Mouse (Mus musculus): ENCODE data around the gene Sugct. TPM values are rescaled to one million over a fixed set of nuclear protein-coding genes. Genes with fewer than 3 reads are reported as not detected.

The Sugct gene
- polyA plus RNA-seq, 1 experiment from 2014 or later, result 17.3 TPM

DNA sequence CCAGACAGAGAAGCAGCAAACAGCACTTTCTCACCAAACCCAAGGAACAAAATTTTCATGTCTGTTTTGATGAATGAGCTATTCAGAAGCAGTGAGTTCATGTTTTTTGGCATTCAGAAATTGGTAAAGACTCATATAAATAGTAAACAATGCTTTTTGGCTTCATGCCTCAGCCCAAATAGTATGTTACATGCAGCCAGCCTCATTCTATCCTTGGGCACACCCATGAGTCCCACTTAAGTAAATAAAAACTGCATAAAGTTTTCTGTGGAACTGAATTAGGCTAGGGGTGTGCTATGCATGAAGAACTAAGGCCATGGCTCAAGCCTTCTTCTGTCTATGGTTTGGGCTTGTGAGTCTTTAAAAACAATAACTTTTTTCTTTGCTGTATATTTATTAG is 779.7 kb downstream of the Sugct start:
- Histone ChIP-seq H3K9ac (ENCODE audit: low read depth, low read length) (no peak overlapping the region), H3K36me3 (ENCODE audit: control insufficient read depth, insufficient read depth) (no peaks in the 10 kb centered on the region), H3K4me2 (replicated peaks; ENCODE audit: low read depth) (no peak overlapping the region), H3K27me3 (replicated peaks; ENCODE audit: control insufficient read depth, insufficient read depth, low read length) (no peaks in the 10 kb centered on the region), H3K9me3 (ENCODE audit: control insufficient read depth) (no peaks in the 10 kb centered on the region), H3K4me1 (replicated peaks; ENCODE audit: control insufficient read depth, insufficient read depth, low read length) (no peaks in the 10 kb centered on the region), H3K4me3 (ENCODE audit: low read depth, low read length) (no peak overlapping the region), H3K27ac (ENCODE audit: low read depth, low read length) (no peak overlapping the region)
- ATAC-seq, result no peak
- TF ChIP-seq CTCF (IDR thresholded peaks at IDR 0.05; ENCODE audit: low read depth), result no peak

DNA sequence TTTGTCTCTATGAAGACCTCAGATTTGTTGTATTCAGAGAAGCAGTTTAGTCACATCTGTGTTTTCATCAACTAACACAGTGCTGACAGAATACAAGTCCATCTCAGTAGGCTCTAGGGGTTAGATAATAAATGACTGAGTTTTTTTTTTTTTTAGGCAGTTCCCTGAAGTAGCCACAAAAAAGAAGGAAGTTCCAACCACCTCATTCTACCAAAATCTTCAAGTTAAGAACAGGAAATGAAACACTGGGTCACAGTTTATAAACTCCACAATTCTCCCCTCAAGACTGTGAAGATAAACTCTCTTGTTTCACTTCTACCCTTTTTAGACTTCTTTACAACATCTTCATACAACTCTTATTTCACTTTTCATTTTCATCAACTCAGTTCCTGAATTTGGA is 783.1 kb downstream of the Sugct start:
- Histone ChIP-seq H3K27ac (ENCODE audit: low read depth, low read length) (no peak overlapping the region), H3K4me3 (ENCODE audit: low read depth, low read length) (no peak overlapping the region), H3K27me3 (replicated peaks; ENCODE audit: control insufficient read depth, insufficient read depth, low read length) (no peaks in the 10 kb centered on the region), H3K4me1 (replicated peaks; ENCODE audit: control insufficient read depth, insufficient read depth, low read length) (no peaks in the 10 kb centered on the region), H3K9ac (ENCODE audit: low read depth, low read length) (no peak overlapping the region), H3K4me2 (replicated peaks; ENCODE audit: low read depth) (no peak overlapping the region), H3K9me3 (ENCODE audit: control insufficient read depth) (no peaks in the 10 kb centered on the region), H3K36me3 (ENCODE audit: control insufficient read depth, insufficient read depth) (no peaks in the 10 kb centered on the region)
- no peak for TF ChIP-seq CTCF (IDR thresholded peaks at IDR 0.05; ENCODE audit: low read depth)
- no peak for ATAC-seq

- Histone ChIP-seq H3K36me3 (ENCODE audit: control insufficient read depth, insufficient read depth) (no peaks in the 10 kb centered on the region), H3K4me3 (ENCODE audit: low read depth, low read length) (no peak overlapping the region), H3K27ac (ENCODE audit: low read depth, low read length) (no peak overlapping the region), H3K9ac (ENCODE audit: low read depth, low read length) (no peak overlapping the region), H3K4me1 (replicated peaks; ENCODE audit: control insufficient read depth, insufficient read depth, low read length) (no peaks in the 10 kb centered on the region), H3K4me2 (replicated peaks; ENCODE audit: low read depth) (no peak overlapping the region), H3K9me3 (ENCODE audit: control insufficient read depth) (no peaks in the 10 kb centered on the region), H3K27me3 (replicated peaks; ENCODE audit: control insufficient read depth, insufficient read depth, low read length) (no peaks in the 10 kb centered on the region)
- ATAC-seq, result no peak
- 77% methylated on average over 1 of the region's 1 CpGs for WGBS
- TF ChIP-seq CTCF (IDR thresholded peaks at IDR 0.05; ENCODE audit: low read depth), result no peak
Observed at GRCm38 (mm10) chr13:16906974-16907373, 788.4 kb downstream of the Sugct start.

- ATAC-seq, result no peak
- H3K36me3 ChIP-seq (ENCODE audit: control insufficient read depth, insufficient read depth), result no peaks in the 10 kb centered on the region
- H3K4me3 ChIP-seq (ENCODE audit: low read depth, low read length), result no peak overlapping the region
- no peaks in the 10 kb centered on the region for H3K9me3 ChIP-seq (ENCODE audit: control insufficient read depth)
- no peak for TF ChIP-seq CTCF (IDR thresholded peaks at IDR 0.05; ENCODE audit: low read depth)
- H3K27me3 ChIP-seq (replicated peaks; ENCODE audit: control insufficient read depth, insufficient read depth, low read length), result no peaks in the 10 kb centered on the region
- H3K4me1 ChIP-seq (replicated peaks; ENCODE audit: control insufficient read depth, insufficient read depth, low read length), result no peaks in the 10 kb centered on the region
- H3K27ac ChIP-seq (ENCODE audit: low read depth, low read length), result no peak overlapping the region
- H3K9ac ChIP-seq (ENCODE audit: low read depth, low read length), result no peak overlapping the region
- WGBS, result 90% methylated on average over 4 of the region's 4 CpGs
- H3K4me2 ChIP-seq (replicated peaks; ENCODE audit: low read depth), result no peak overlapping the region
Observed at GRCm38 (mm10) chr13:16901424-16901823, 793.9 kb downstream of the Sugct start.

- ATAC-seq, result no peak
Observed at GRCm38 (mm10) chr13:16898084-16898792, 797.1 kb downstream of the Sugct start.

DNA sequence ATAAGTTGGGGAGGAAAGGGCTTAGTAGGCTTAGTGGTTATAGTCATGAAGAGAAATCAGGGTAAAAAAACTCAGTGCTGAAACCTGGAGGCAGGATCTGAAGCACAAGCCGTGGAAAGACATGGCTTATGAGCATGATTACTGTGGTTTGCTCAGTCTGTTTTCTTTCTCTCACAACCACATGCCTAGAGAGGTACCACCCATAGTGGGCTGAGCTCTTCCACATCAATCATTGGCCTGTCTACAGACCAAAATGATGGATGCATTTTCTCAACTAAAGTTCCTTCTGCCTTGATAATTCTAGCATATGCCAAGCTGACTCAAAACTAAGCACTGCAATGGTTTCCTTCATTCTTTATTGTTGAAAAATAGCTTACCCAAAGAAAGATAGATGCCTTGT is 817.3 kb downstream of the Sugct start:
- Histone ChIP-seq H3K4me3 (ENCODE audit: low read depth, low read length) (no peak overlapping the region), H3K27ac (ENCODE audit: low read depth, low read length) (no peak overlapping the region), H3K9me3 (ENCODE audit: control insufficient read depth) (no peaks in the 10 kb centered on the region), H3K4me2 (replicated peaks; ENCODE audit: low read depth) (no peak overlapping the region), H3K36me3 (ENCODE audit: control insufficient read depth, insufficient read depth) (no peaks in the 10 kb centered on the region), H3K4me1 (replicated peaks; ENCODE audit: control insufficient read depth, insufficient read depth, low read length) (no peaks in the 10 kb centered on the region), H3K9ac (ENCODE audit: low read depth, low read length) (no peak overlapping the region), H3K27me3 (replicated peaks; ENCODE audit: control insufficient read depth, insufficient read depth, low read length) (no peaks in the 10 kb centered on the region)
- ATAC-seq, result no peak
- 82% methylated on average over 1 of the region's 1 CpGs for WGBS
- no peak for TF ChIP-seq CTCF (IDR thresholded peaks at IDR 0.05; ENCODE audit: low read depth)

More at GRCm38 (mm10) chr13:16898084-16898792, 797.1 kb downstream of the Sugct start:
- H3K9ac ChIP-seq (ENCODE audit: low read depth, low read length), result no peak overlapping the region
- no peaks in the 10 kb centered on the region for H3K27me3 ChIP-seq (replicated peaks; ENCODE audit: control insufficient read depth, insufficient read depth, low read length)
- H3K36me3 ChIP-seq (ENCODE audit: control insufficient read depth, insufficient read depth), result no peaks in the 10 kb centered on the region
- H3K4me3 ChIP-seq (ENCODE audit: low read depth, low read length), result no peak overlapping the region
- no peak overlapping the region for H3K27ac ChIP-seq (ENCODE audit: low read depth, low read length)
- no peaks in the 10 kb centered on the region for H3K9me3 ChIP-seq (ENCODE audit: control insufficient read depth)
- no peaks in the 10 kb centered on the region for H3K4me1 ChIP-seq (replicated peaks; ENCODE audit: control insufficient read depth, insufficient read depth, low read length)
- no peak for TF ChIP-seq CTCF (IDR thresholded peaks at IDR 0.05; ENCODE audit: low read depth)
- no peak overlapping the region for H3K4me2 ChIP-seq (replicated peaks; ENCODE audit: low read depth)

DNA sequence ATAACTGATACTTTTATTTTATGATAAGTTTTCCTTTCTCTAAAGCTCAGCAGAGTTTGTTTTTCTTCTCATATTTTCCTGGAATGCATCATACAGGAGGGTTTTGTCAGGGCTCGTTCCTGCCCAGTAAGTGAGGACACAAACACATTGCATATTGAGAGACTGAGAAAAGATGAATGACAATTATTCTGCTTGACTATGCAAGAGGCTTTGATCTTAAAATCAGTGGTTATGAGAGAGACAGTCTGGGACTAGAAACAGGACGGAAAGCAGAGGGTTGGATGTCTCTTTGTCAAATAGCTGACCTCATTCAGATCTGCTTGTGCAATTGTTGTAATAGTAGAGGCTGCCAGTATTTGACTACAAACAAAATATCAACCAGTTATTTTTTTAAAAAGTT is 835.4 kb downstream of the Sugct start:
- Histone ChIP-seq H3K36me3 (ENCODE audit: control insufficient read depth, insufficient read depth) (no peaks in the 10 kb centered on the region), H3K9me3 (ENCODE audit: control insufficient read depth) (no peaks in the 10 kb centered on the region), H3K4me3 (ENCODE audit: low read depth, low read length) (no peak overlapping the region), H3K9ac (ENCODE audit: low read depth, low read length) (no peak overlapping the region), H3K4me1 (replicated peaks; ENCODE audit: control insufficient read depth, insufficient read depth, low read length) (no peaks in the 10 kb centered on the region), H3K4me2 (replicated peaks; ENCODE audit: low read depth) (no peak overlapping the region), H3K27ac (ENCODE audit: low read depth, low read length) (no peak overlapping the region), H3K27me3 (replicated peaks; ENCODE audit: control insufficient read depth, insufficient read depth, low read length) (no peaks in the 10 kb centered on the region)
- WGBS, result 57% methylated on average over 2 of the region's 2 CpGs
- ATAC-seq, result no peak
- no peak for TF ChIP-seq CTCF (IDR thresholded peaks at IDR 0.05; ENCODE audit: low read depth)
